Mouse (Mus musculus): Measurements from ENCODE around the gene Eif4e1b. TPM values are rescaled to one million over a fixed set of nuclear protein-coding genes. Genes with fewer than 3 reads are reported as not detected.

The Eif4e1b gene
- total RNA-seq (2023): not detected

GRCm38 (mm10) chr13:54783698-54784097 is at the start of gene Eif4e1b:
Gene Eif4e1b (plus strand): TSS chr13:54783998.

GRCm38 (mm10) chr13:54749864-54750411 is 33.9 kb upstream of the Eif4e1b start, which contains the start of gene Gprin1:
Gene Gprin1 (minus strand): TSS chr13:54749874.

GRCm38 (mm10) chr13:54766192-54766768 is 17.5 kb upstream of the Eif4e1b start, which contains the start of gene Sncb:
Gene Sncb (minus strand): TSS chr13:54766595.

GRCm38 (mm10) chr13:54788740-54789560 is 5.2 kb downstream of the Eif4e1b start, which contains the start of gene Tspan17:
Gene Tspan17 (plus strand): TSS chr13:54789377.

Other genes starting within 250 kb of the Eif4e1b start
- 34.8 TPM for gene 4833439L19Rik, start 218.6 kb upstream of the Eif4e1b start, total RNA-seq (2023)
- gene Arl10, start 209.0 kb upstream of the Eif4e1b start, total RNA-seq (2023): 6.6 TPM
- 15.1 TPM for gene Nop16, start 193.9 kb upstream of the Eif4e1b start, total RNA-seq (2023)
- 73.5 TPM for gene Higd2a, start 193.8 kb upstream of the Eif4e1b start, total RNA-seq (2023)
- 39.1 TPM for gene Cltb, start 172.7 kb upstream of the Eif4e1b start, total RNA-seq (2023)
- 60.7 TPM for gene Faf2, start 162.2 kb upstream of the Eif4e1b start, total RNA-seq (2023)
- gene Rnf44, start 90.1 kb upstream of the Eif4e1b start, total RNA-seq (2023): 197 TPM
- not detected for gene Cdhr2, start 82.5 kb upstream of the Eif4e1b start, total RNA-seq (2023)
- not detected for gene Gprin1, start 34.1 kb upstream of the Eif4e1b start, total RNA-seq (2023)
- not detected for gene Sncb, start 17.4 kb upstream of the Eif4e1b start, total RNA-seq (2023)
- gene Tspan17, start 5.4 kb downstream of the Eif4e1b start, total RNA-seq (2023): 1.4 TPM
- gene Unc5a, start 165.4 kb downstream of the Eif4e1b start, total RNA-seq (2023): 1.3 TPM
- gene Hk3, start 237.4 kb downstream of the Eif4e1b start, total RNA-seq (2023): 2.6 TPM

Measured in CD8-positive naive resting alpha-beta T cell, adult 57 days (primary cell).